Mouse (Mus musculus) liver, embryonic 13.5 days (tissue): ENCODE data around the gene Kcnrg. TPM values are rescaled to one million over a fixed set of nuclear protein-coding genes. Genes with fewer than 3 reads are reported as not detected.
"Not testable (repeated sequence)": the region's sequence is repeated elsewhere in the genome, so short reads cannot be mapped to it uniquely, and the experiment has no call there.

ENCODE experiments used
- ATAC-seq: fragments of 200-750 bp; cut with Nextera tagmentation; 2 replicates; pipeline ENCODE4 v1.8.0; 2017; ENCODE audit warnings: low read depth, mild to moderate bottlenecking, moderate number of reproducible peaks, moderate library complexity
- DNase-seq: peaks from one replicate; pipeline ENCODE4 v3.0.0; 2022
- H3K27ac ChIP-seq: fragments of 300-500 bp; sonication (generic); 2 replicates; pipeline ENCODE4 v1.5.1; 2015; ENCODE audit warnings: moderate library complexity, mild to moderate bottlenecking, inconsistent platforms
- H3K27me3 ChIP-seq: fragments of 300-500 bp; sonication (generic); 2 replicates; pipeline ENCODE4 v1.6.1; 2015; ENCODE audit warnings: mild to moderate bottlenecking, inconsistent platforms
- H3K36me3 ChIP-seq: fragments of 300-500 bp; sonication (generic); 2 replicates; pipeline ENCODE4 v1.6.1; 2015; ENCODE audit warnings: mild to moderate bottlenecking, inconsistent platforms
- H3K4me1 ChIP-seq: fragments of 300-500 bp; sonication (generic); replicated peaks from 2 replicates; pipeline ENCODE4 v1.6.1; 2015; ENCODE audit warnings: inconsistent platforms
- H3K4me2 ChIP-seq: fragments of 300-500 bp; sonication (generic); 2 replicates; pipeline ENCODE4 v1.6.1; 2015; ENCODE audit warnings: inconsistent platforms, mild to moderate bottlenecking, moderate library complexity
- H3K4me3 ChIP-seq: fragments of 300-500 bp; sonication (generic); replicated peaks from 2 replicates; pipeline ENCODE4 v1.5.1; 2015; ENCODE audit warnings: mild to moderate bottlenecking, inconsistent platforms
- H3K9ac ChIP-seq: fragments of 300-500 bp; sonication (generic); 2 replicates; pipeline ENCODE4 v1.6.1; 2015; ENCODE audit warnings: mild to moderate bottlenecking, inconsistent platforms
- H3K9me3 ChIP-seq: fragments of 300-500 bp; sonication (generic); replicated peaks from 2 replicates; pipeline ENCODE4 v1.6.1; 2016; ENCODE audit warnings: inconsistent platforms
- WGBS: fragments of 180-500 bp; shearing (Covaris S2); methylation state at CpG from one replicate; pipeline ENCODE4 v1.1.7; 2015; ENCODE audit not compliant: insufficient replicate concordance; 5-methylcytosine and 5-hydroxymethylcytosine counted together
- polyA plus RNA-seq: library from polyadenylated mRNA; unstranded; fragments of >200 nt; fragmentation: Nextera tagmentation; extraction: Ambion mirVana; gene quantifications from 2 replicates; pipeline ENCODE4 v1.2.1, GENCODE M21; 2015

Gene Kcnrg
- polyA plus RNA-seq, 1 experiment from 2014 or later: 0.07 TPM

GRCm38 (mm10) chr14:61597968-61598367, 9.3 kb upstream of the Kcnrg start, which contains the start of gene Trim13:
Gene Trim13, plus strand, starts transcription at chr14:61598247.
- peak within 1 kb of the TSS; percentile 87 for H3K9ac ChIP-seq
- DNase-seq (peak; percentile 33), ATAC-seq (peak; percentile 38; the same call in 1 of the 2 replicates)
- no peaks in the 10 kb centered on the region for H3K27me3 ChIP-seq
- H3K9me3 ChIP-seq: no peaks in the 10 kb centered on the region
- H3K36me3 ChIP-seq: 0 out of 2 replicates have a peak, but pooled peaks cover 7% of the 10 kb centered on the region
- peak within 1 kb of the TSS; percentile 70 for H3K4me2 ChIP-seq
- H3K27ac ChIP-seq: peak within 1 kb of the TSS; percentile 81
- 15% methylated on average over 5 of the region's 5 CpGs for WGBS
- peaks cover 35% of the 10 kb centered on the region for H3K4me1 ChIP-seq
- H3K4me3 ChIP-seq: peak within 1 kb of the TSS; percentile 76

GRCm38 (mm10) chr14:61599057-61599806, 8.0 kb upstream of the Kcnrg start:
- peak; percentile 99 for ATAC-seq
- peak overlapping the region; percentile 81 for H3K27ac ChIP-seq
- H3K4me1 ChIP-seq: peaks cover 35% of the 10 kb centered on the region
- peak; percentile 94 for DNase-seq
- H3K4me2 ChIP-seq: peak overlapping the region; percentile 70
- H3K9me3 ChIP-seq: no peaks in the 10 kb centered on the region
- peak overlapping the region; percentile 87 for H3K9ac ChIP-seq
- H3K4me3 ChIP-seq: peak overlapping the region; percentile 76
- no peaks in the 10 kb centered on the region for H3K27me3 ChIP-seq
- 3% methylated on average over 44 of the region's 44 CpGs for WGBS
- peaks cover 14% of the 10 kb centered on the region for H3K36me3 ChIP-seq

- H3K4me1 ChIP-seq: peaks cover 35% of the 10 kb centered on the region
- WGBS: 74% methylated on average over 9 of the region's 9 CpGs
- H3K27ac ChIP-seq: no peak overlapping the region
Measured at GRCm38 (mm10) chr14:61601348-61601747, 5.9 kb upstream of the Kcnrg start.

GRCm38 (mm10) chr14:61603069-61603755, 4.0 kb upstream of the Kcnrg start:
- no peak overlapping the region for H3K4me2 ChIP-seq
- no peak overlapping the region for H3K9ac ChIP-seq
- peaks cover 26% of the 10 kb centered on the region for H3K36me3 ChIP-seq
- H3K9me3 ChIP-seq: no peaks in the 10 kb centered on the region
- 78% methylated on average over 8 of the region's 8 CpGs for WGBS
- H3K27me3 ChIP-seq: no peaks in the 10 kb centered on the region
- no peak overlapping the region for H3K27ac ChIP-seq
- ATAC-seq: no peak
- no peak for DNase-seq
- peaks cover 26% of the 10 kb centered on the region for H3K4me1 ChIP-seq
- no peak overlapping the region for H3K4me3 ChIP-seq

More at GRCm38 (mm10) chr14:61601348-61601747, 5.9 kb upstream of the Kcnrg start:
- Histone ChIP-seq H3K36me3 (peaks cover 26% of the 10 kb centered on the region), H3K4me2 (no peak overlapping the region), H3K9ac (no peak overlapping the region), H3K9me3 (no peaks in the 10 kb centered on the region), H3K4me3 (no peak overlapping the region), H3K27me3 (no peaks in the 10 kb centered on the region)
- ATAC-seq (no peak), DNase-seq (no peak)

- WGBS: 86% methylated on average over 3 of the region's 3 CpGs
- DNase-seq: no peak
- ATAC-seq: no peak
- Histone ChIP-seq H3K4me2 (no peak overlapping the region), H3K36me3 (peaks cover 26% of the 10 kb centered on the region), H3K4me1 (peaks cover 21% of the 10 kb centered on the region), H3K27me3 (no peaks in the 10 kb centered on the region), H3K27ac (no peak overlapping the region), H3K9ac (no peak overlapping the region), H3K9me3 (no peaks in the 10 kb centered on the region), H3K4me3 (no peak overlapping the region)
Measured at GRCm38 (mm10) chr14:61604081-61604480, 3.2 kb upstream of the Kcnrg start.

- WGBS: 63% methylated on average over 2 of the region's 2 CpGs
- not testable (repeated sequence) for DNase-seq, H3K9ac ChIP-seq, H3K4me2 ChIP-seq, H3K4me3 ChIP-seq, H3K9me3 ChIP-seq, H3K27ac ChIP-seq, H3K4me1 ChIP-seq, ATAC-seq, H3K27me3 ChIP-seq
- peaks cover 26% of the 10 kb centered on the region for H3K36me3 ChIP-seq
Measured at GRCm38 (mm10) chr14:61606088-61606487, 1.2 kb upstream of the Kcnrg start.

- Histone ChIP-seq H3K36me3 (0 out of 2 replicates have a peak, but pooled peaks cover 3% of the 10 kb centered on the region), H3K4me3 (no peak overlapping the region), H3K9me3 (no peaks in the 10 kb centered on the region), H3K4me2 (no peak overlapping the region), H3K27ac (no peak overlapping the region), H3K4me1 (no peaks in the 10 kb centered on the region; the same call in 1 of the 2 replicates), H3K27me3 (no peaks in the 10 kb centered on the region), H3K9ac (no peak overlapping the region)
- WGBS: 84% methylated on average over 5 of the region's 5 CpGs
- ATAC-seq (no peak), DNase-seq (no peak)
Measured at GRCm38 (mm10) chr14:61611766-61612165, 4.5 kb downstream of the Kcnrg start.

- DNase-seq (no peak), ATAC-seq (no peak)
- Histone ChIP-seq H3K27me3 (no peaks in the 10 kb centered on the region), H3K4me2 (no peak overlapping the region), H3K9me3 (no peaks in the 10 kb centered on the region), H3K27ac (no peak overlapping the region), H3K4me3 (no peak overlapping the region), H3K9ac (no peak overlapping the region), H3K4me1 (no peaks in the 10 kb centered on the region), H3K36me3 (0 out of 2 replicates have a peak, but pooled peaks cover 3% of the 10 kb centered on the region)
- WGBS: 78% methylated on average over 2 of the region's 2 CpGs
Measured at GRCm38 (mm10) chr14:61613319-61613718, 6.1 kb downstream of the Kcnrg start.

GRCm38 (mm10) chr14:61620371-61620770, 13.1 kb downstream of the Kcnrg start:
- H3K4me3 ChIP-seq: no peak overlapping the region
- DNase-seq (no peak), ATAC-seq (no peak)
- no peaks in the 10 kb centered on the region for H3K9me3 ChIP-seq
- 91% methylated on average over 2 of the region's 2 CpGs for WGBS
- H3K27me3 ChIP-seq: no peaks in the 10 kb centered on the region
- H3K36me3 ChIP-seq: peaks cover 10% of the 10 kb centered on the region
- no peak overlapping the region for H3K9ac ChIP-seq
- no peaks in the 10 kb centered on the region for H3K4me1 ChIP-seq
- H3K4me2 ChIP-seq: no peak overlapping the region
- H3K27ac ChIP-seq: no peak overlapping the region

- no peak overlapping the region for H3K4me3 ChIP-seq
- H3K9me3 ChIP-seq: no peaks in the 10 kb centered on the region
- no peak overlapping the region for H3K27ac ChIP-seq
- peaks cover 58% of the 10 kb centered on the region for H3K36me3 ChIP-seq
- ATAC-seq (no peak), DNase-seq (no peak)
- H3K9ac ChIP-seq: no peak overlapping the region
- no peaks in the 10 kb centered on the region for H3K27me3 ChIP-seq
- 0 out of 2 replicates have a peak, but pooled peaks cover 5% of the 10 kb centered on the region for H3K4me1 ChIP-seq
- no peak overlapping the region for H3K4me2 ChIP-seq
Measured at GRCm38 (mm10) chr14:61635969-61636368, 28.7 kb downstream of the Kcnrg start.

GRCm38 (mm10) chr14:61642668-61643067, 35.4 kb downstream of the Kcnrg start:
- H3K4me3 ChIP-seq: no peak overlapping the region
- no peak for ATAC-seq
- no peaks in the 10 kb centered on the region for H3K27me3 ChIP-seq
- no peak overlapping the region for H3K4me2 ChIP-seq
- no peak overlapping the region for H3K9ac ChIP-seq
- no peaks in the 10 kb centered on the region for H3K9me3 ChIP-seq
- 85% methylated on average over 1 of the region's 1 CpGs for WGBS
- peaks cover 18% of the 10 kb centered on the region for H3K36me3 ChIP-seq
- no peak overlapping the region for H3K27ac ChIP-seq
- H3K4me1 ChIP-seq: 0 out of 2 replicates have a peak, but pooled peaks cover 5% of the 10 kb centered on the region
- DNase-seq: no peak
